Comparison of ENCODE assay signal across 24 mouse cellular contexts in genomic region chr14:105293777-105294176, GRCm38 (mm10).
"Had no signal": no experiment of that assay in that cellular context is flagged by ENCODE, and none has a peak within 500 bp of the region (broad histone marks: within the 10 kb centered on the region; RNA-seq: fewer than 3 reads in every experiment).

No protein-coding gene starts in this region.

- H3K4me2 ChIP-seq: heart, embryonic 11.5 days; heart, embryonic 13.5 days; heart, embryonic 15.5 days; hindbrain, embryonic 14.5 days; limb, embryonic 13.5 days; limb, embryonic 15.5 days; liver, embryonic 12.5 days had no signal

- H3K4me3 ChIP-seq: heart, adult 2 months; heart, embryonic 13.5 days; heart, embryonic 15.5 days; limb, embryonic 13.5 days; limb, embryonic 15.5 days; liver, embryonic 12.5 days had no signal

- H3K27ac ChIP-seq: heart, adult 2 months; heart, embryonic 13.5 days; heart, embryonic 15.5 days; hindbrain, embryonic 14.5 days; limb, embryonic 13.5 days; limb, embryonic 15.5 days; liver, embryonic 12.5 days; liver, embryonic 14.5 days had no signal

- H3K4me1 ChIP-seq: heart, embryonic 15.5 days; limb, embryonic 13.5 days; limb, embryonic 15.5 days; liver, embryonic 12.5 days had no signal

- H3K27me3 ChIP-seq: heart, embryonic 13.5 days; heart, embryonic 15.5 days; limb, embryonic 13.5 days; limb, embryonic 15.5 days; liver, embryonic 12.5 days had no signal

- H3K9me3 ChIP-seq: heart, embryonic 13.5 days; heart, embryonic 15.5 days; limb, embryonic 13.5 days; limb, embryonic 15.5 days; liver, embryonic 12.5 days had no signal

- DNase-seq: forebrain, postnatal 0 days; gastrocnemius, postnatal 14 days; gastrocnemius, postnatal 36 days; heart, adult 11 months; heart, adult 2 months; heart, postnatal 14 days; heart, postnatal 36 days; kidney, adult 11 months; kidney, adult 9 months; kidney, postnatal 10 days; kidney, postnatal 25 days; layer of hippocampus, adult 9-11 months; layer of hippocampus, postnatal 36 days; left cerebral cortex, postnatal 4 days had no signal

- H3K9ac ChIP-seq: forebrain, postnatal 0 days; heart, embryonic 13.5 days; heart, embryonic 15.5 days; hindbrain, embryonic 14.5 days; limb, embryonic 13.5 days; limb, embryonic 15.5 days; liver, embryonic 12.5 days; liver, embryonic 14.5 days had no signal

- ATAC-seq: forebrain, postnatal 0 days; hindbrain, embryonic 16.5 days; intestine, embryonic 16.5 days; liver, embryonic 12.5 days had no signal
